Mouse (Mus musculus): ENCODE measurements around the gene B3galt2. TPM values are rescaled to one million over a fixed set of nuclear protein-coding genes. Genes with fewer than 3 reads are reported as not detected.
"Not testable (repeated sequence)": the region's sequence is repeated elsewhere in the genome, so short reads cannot be mapped to it uniquely, and the experiment has no call there.

B3galt2 gene
- polyA plus RNA-seq, 1 experiment from 2014 or later = 0.77 TPM

DNA sequence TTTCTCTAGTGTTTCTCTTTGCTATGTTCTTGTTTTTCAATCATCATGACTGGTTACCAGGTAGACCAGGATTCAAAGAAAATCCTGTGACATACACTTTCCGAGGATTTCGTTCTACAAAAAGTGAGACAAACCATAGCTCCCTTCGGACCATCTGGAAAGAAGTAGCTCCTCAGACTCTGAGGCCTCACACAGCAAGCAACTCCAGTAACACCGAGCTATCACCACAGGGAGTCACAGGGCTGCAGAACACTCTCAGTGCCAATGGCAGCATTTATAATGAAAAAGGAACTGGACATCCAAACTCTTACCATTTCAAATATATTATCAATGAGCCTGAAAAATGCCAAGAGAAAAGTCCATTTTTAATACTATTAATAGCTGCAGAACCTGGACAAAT, 5.8 kb downstream of the B3galt2 start:
- H3K4me2 ChIP-seq = no peak overlapping the region
- ATAC-seq (ENCODE audit: insufficient number of reproducible peaks, low FRiP score, low TSS enrichment, low read depth) = no peak
- no peak overlapping the region for H3K4me3 ChIP-seq
- H3K27ac ChIP-seq = no peak overlapping the region
- H3K36me3 ChIP-seq = peaks cover 7% of the 10 kb centered on the region; the same call in 1 of the 2 replicates
- no peaks in the 10 kb centered on the region for H3K9me3 ChIP-seq
- no peaks in the 10 kb centered on the region for H3K27me3 ChIP-seq
- WGBS = 79% methylated on average over 4 of the region's 4 CpGs
- no peak overlapping the region for H3K9ac ChIP-seq
- no peaks in the 10 kb centered on the region for H3K4me1 ChIP-seq

DNA sequence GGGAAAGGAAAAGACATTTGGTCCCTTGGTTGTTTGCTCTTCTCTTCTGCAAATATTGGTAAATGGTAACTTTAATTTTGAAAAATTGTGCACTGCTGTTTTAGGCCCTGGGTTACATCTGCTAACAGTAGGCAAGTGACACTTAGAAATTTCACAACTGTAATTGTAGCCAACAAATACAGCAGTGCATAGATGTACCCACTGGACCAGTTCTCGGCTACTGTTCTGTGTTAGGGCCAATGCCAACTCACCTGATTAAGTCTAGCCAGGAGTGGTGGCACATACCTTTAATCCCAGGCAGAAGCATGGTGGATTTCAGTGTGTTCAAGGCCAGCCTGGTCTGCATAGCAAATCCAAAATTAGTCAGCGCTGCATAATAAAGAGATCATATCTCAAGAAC, 9.9 kb downstream of the B3galt2 start:
- no peak for ATAC-seq (ENCODE audit: insufficient number of reproducible peaks, low FRiP score, low TSS enrichment, low read depth)
- Histone ChIP-seq H3K9ac (no peak overlapping the region), H3K4me2 (no peak overlapping the region), H3K4me1 (no peaks in the 10 kb centered on the region), H3K9me3 (no peaks in the 10 kb centered on the region), H3K36me3 (peaks cover 7% of the 10 kb centered on the region; the same call in 1 of the 2 replicates), H3K4me3 (no peak overlapping the region), H3K27me3 (no peaks in the 10 kb centered on the region), H3K27ac (no peak overlapping the region)
- WGBS = 84% methylated on average over 2 of the region's 2 CpGs

DNA sequence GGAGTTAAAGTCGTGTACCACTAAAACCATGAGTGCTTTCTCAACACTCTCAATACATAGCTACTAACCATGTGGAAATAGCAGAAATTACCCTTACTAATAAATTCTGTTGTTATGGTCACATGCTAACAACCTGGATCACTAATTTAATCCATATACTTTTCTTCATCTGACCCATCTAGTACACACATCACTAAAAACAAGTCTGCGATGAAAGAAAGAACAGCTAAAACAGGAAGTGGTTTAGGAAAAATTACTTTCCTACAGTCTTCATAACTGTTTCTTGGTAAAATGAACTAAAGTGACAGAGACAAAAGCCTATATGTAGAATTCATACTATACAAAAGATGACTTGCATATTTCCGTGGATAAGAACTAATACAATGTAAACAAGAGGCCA, 13.2 kb downstream of the B3galt2 start:
- ATAC-seq (ENCODE audit: insufficient number of reproducible peaks, low FRiP score, low TSS enrichment, low read depth) = no peak
- Histone ChIP-seq H3K36me3 (peaks cover 7% of the 10 kb centered on the region; the same call in 1 of the 2 replicates), H3K4me2 (no peak overlapping the region), H3K27me3 (no peaks in the 10 kb centered on the region), H3K4me1 (no peaks in the 10 kb centered on the region), H3K9ac (no peak overlapping the region), H3K27ac (no peak overlapping the region), H3K9me3 (no peaks in the 10 kb centered on the region), H3K4me3 (no peak overlapping the region)
- WGBS = 86% methylated on average over 3 of the region's 3 CpGs

DNA sequence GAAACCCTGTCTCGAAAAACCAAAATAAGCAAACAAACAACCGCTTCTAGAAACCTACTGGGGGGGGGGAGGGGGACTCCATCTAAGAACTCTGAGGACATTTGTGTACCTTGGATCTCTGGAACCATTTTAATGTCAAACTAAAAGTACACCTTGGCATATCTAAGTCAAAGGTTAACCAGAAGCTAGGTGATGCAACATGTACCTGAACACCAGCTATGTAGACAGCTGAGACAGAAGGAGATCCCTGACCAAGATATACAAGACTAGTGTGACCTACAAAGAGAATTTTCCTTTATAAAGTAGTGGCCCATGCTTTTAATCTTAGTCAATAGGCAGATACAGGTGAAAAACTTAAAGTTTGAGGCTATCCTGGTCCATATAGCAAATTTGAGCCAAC, 22.7 kb downstream of the B3galt2 start:
- no peak overlapping the region for H3K9ac ChIP-seq
- no peak overlapping the region for H3K4me3 ChIP-seq
- peaks cover 25% of the 10 kb centered on the region for H3K36me3 ChIP-seq
- 93% methylated on average over 2 of the region's 2 CpGs for WGBS
- H3K27me3 ChIP-seq = no peaks in the 10 kb centered on the region
- H3K9me3 ChIP-seq = no peaks in the 10 kb centered on the region
- H3K4me1 ChIP-seq = no peaks in the 10 kb centered on the region
- ATAC-seq (ENCODE audit: insufficient number of reproducible peaks, low FRiP score, low TSS enrichment, low read depth) = no peak
- H3K4me2 ChIP-seq = no peak overlapping the region
- H3K27ac ChIP-seq = no peak overlapping the region

DNA sequence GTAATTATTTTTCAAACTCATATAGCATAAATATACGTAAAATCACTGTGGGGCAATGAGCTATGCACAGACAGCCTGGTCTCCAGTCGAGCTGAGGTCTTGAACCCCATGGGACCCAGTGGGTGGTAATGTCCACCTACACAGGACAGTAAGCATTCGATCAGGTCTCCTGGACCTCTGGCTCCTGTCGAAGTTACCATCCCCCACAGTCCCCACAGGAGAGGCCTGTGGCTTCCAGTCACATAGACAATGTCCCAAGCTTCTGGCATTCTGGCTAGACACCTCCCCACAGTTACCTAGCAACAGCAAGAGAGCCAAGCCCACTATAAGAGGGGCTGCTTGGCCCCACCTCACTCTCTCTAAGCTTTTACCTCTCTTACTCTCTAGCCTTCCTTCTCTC, 24.3 kb downstream of the B3galt2 start:
- peaks cover 27% of the 10 kb centered on the region for H3K36me3 ChIP-seq
- not testable (repeated sequence) for ATAC-seq (ENCODE audit: insufficient number of reproducible peaks, low FRiP score, low TSS enrichment, low read depth)

DNA sequence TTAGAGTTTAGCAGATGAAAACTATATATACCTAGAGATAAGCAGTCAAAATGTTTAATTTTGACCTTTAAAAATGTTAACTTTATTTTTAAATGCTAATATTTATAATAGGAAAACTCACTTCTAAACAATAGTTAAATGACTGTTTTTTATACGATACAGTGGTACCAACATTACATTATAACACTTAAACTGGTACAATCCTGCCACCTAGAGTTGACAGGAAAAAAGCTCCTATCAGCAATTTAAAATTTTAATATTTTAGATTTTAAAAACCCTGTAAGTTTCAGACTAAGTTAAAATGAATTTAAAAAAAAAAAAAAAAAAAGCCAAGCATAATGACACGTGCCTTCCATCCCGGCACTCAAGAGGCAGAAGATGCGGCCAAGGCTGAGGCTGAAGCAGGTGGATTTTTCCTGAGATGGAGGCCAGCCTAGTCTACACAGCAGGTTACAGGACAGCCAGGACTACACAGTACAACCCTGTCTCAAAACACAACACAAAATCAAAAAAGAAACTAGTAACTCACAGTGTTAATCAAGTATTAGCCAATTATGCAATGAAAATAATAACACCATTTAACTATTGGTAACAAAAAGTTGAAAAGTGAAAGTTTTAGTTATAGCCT, 35.4 kb downstream of the B3galt2 start:
- no peak overlapping the region for H3K9ac ChIP-seq
- ATAC-seq (ENCODE audit: insufficient number of reproducible peaks, low FRiP score, low TSS enrichment, low read depth) = no peak
- no peak overlapping the region for H3K4me2 ChIP-seq
- H3K27ac ChIP-seq = no peak overlapping the region
- no peaks in the 10 kb centered on the region for H3K9me3 ChIP-seq
- WGBS = 91% methylated on average over 4 of the region's 4 CpGs
- no peaks in the 10 kb centered on the region for H3K4me1 ChIP-seq
- no peaks in the 10 kb centered on the region for H3K27me3 ChIP-seq
- no peak overlapping the region for H3K4me3 ChIP-seq
- peaks cover 36% of the 10 kb centered on the region for H3K36me3 ChIP-seq

More for the DNA sequence above, 24.3 kb downstream of the B3galt2 start:
- H3K27ac ChIP-seq, H3K9me3 ChIP-seq, H3K9ac ChIP-seq, H3K4me1 ChIP-seq, H3K27me3 ChIP-seq, H3K4me3 ChIP-seq, H3K4me2 ChIP-seq: not testable (repeated sequence)
- 93% methylated on average over 4 of the region's 4 CpGs for WGBS

DNA sequence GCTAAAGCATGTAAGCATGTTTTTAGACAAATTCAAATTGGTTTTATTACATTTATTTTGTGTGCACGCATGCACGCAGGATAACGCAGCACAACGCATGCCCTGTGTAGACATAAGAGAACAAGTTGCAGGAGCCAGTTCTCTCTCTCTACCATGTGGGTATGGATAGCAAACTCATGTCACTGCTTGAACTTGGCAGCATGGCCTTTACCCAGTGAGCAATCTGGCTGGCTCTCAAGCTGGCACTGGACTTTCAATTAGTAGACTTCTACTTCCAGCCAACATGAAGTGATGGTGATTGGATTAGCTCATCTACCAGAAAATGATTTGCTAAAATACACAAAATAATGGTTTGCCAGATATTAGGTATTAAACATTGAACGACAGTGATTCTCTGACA, 40.6 kb downstream of the B3galt2 start:
- no peak for ATAC-seq (ENCODE audit: insufficient number of reproducible peaks, low FRiP score, low TSS enrichment, low read depth)
- H3K27ac ChIP-seq = no peak overlapping the region
- no peaks in the 10 kb centered on the region for H3K4me1 ChIP-seq
- no peak overlapping the region for H3K4me2 ChIP-seq
- no peak overlapping the region for H3K4me3 ChIP-seq
- H3K27me3 ChIP-seq = no peaks in the 10 kb centered on the region
- 94% methylated on average over 5 of the region's 5 CpGs for WGBS
- H3K36me3 ChIP-seq = peaks cover 35% of the 10 kb centered on the region
- no peaks in the 10 kb centered on the region for H3K9me3 ChIP-seq
- H3K9ac ChIP-seq = no peak overlapping the region

DNA sequence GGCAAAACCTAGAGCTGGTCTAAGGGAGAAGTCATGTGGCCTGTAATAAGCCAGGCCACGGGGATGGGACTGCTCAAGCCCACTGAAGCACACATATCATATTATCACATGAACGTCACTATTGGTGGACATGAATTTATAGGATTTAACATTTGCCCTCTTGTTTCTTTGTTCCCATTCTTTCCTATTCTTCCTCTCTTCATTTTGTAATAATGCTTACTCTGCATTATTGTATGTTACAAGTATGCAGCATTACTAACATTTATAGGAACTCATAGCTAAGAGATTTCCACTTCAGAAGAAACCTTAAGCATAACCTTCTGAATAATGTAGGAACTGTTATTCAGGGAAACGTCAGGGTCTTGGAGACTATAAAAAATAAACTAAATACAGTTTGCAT, 44.4 kb downstream of the B3galt2 start:
- Histone ChIP-seq H3K27me3 (no peaks in the 10 kb centered on the region), H3K9ac (no peak overlapping the region), H3K9me3 (no peaks in the 10 kb centered on the region), H3K4me3 (no peak overlapping the region), H3K36me3 (peaks cover 32% of the 10 kb centered on the region), H3K27ac (no peak overlapping the region), H3K4me1 (no peaks in the 10 kb centered on the region), H3K4me2 (no peak overlapping the region)
- 89% methylated on average over 3 of the region's 3 CpGs for WGBS
- no peak for ATAC-seq (ENCODE audit: insufficient number of reproducible peaks, low FRiP score, low TSS enrichment, low read depth)

DNA sequence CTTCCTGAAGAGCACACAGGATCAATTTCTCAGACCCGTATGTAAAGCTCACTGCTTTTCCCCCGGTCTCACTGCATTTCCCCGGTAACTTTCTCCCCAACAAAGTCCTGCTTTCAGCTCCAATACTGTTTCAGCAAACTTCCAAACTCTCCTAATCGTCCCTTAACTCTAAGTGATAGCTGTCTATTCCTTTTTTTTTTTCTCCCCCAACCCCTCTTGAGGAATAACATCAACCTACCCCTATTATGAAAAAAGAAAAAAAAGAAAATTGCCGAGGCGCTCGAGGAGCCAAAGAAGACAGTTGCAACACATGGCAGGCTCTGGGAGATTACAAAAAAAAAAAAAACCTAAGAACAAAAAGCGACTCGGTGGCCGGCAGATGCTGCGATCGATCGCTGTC, 61.3 kb downstream of the B3galt2 start:
- WGBS = under 1% methylated on average over 13 of the region's 13 CpGs
- Histone ChIP-seq H3K4me1 (no peaks in the 10 kb centered on the region), H3K4me2 (peak overlapping the region; percentile 53), H3K27ac (peak overlapping the region; percentile 95), H3K36me3 (peaks cover 12% of the 10 kb centered on the region), H3K4me3 (peak overlapping the region; percentile 85), H3K9ac (peak overlapping the region; percentile 89), H3K9me3 (no peaks in the 10 kb centered on the region), H3K27me3 (no peaks in the 10 kb centered on the region)
- ATAC-seq (ENCODE audit: insufficient number of reproducible peaks, low FRiP score, low TSS enrichment, low read depth) = no peak

DNA sequence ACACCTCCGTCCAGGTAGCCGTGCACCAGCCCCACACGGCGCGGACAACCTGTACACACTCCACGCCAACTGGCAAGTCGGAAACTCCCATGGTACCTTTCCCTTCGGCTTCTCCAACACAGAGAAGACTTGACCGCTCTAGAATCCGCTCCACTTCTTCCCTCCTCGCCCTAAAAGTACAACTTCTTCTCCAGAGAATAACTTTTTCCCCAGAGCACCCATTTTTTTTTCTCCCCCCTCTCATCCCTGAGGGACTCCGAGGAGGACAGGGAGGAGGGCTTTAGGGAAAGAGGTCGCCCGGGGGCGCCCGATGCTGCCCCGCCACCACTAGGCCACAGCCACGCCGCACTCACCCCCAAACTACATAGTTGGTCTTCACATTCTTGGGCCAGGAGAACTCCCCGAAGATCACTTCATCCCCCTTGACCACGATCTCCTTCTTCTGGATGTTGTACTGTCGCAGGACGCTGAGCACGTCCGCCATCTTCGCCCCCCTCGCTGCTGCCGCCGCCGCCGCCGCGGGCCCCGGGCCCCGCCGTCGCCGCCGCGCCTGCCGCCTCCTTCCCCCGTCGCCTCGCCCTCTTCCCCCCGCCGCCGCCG, 61.8 kb downstream of the B3galt2 start:
- peak overlapping the region; percentile 89 for H3K9ac ChIP-seq
- H3K4me3 ChIP-seq = peak overlapping the region; percentile 85
- no peaks in the 10 kb centered on the region for H3K4me1 ChIP-seq
- no peaks in the 10 kb centered on the region for H3K27me3 ChIP-seq
- peak overlapping the region; percentile 53 for H3K4me2 ChIP-seq
- peak overlapping the region; percentile 95 for H3K27ac ChIP-seq
- no peaks in the 10 kb centered on the region for H3K9me3 ChIP-seq
- peaks cover 8% of the 10 kb centered on the region for H3K36me3 ChIP-seq
- under 1% methylated on average over 47 of the region's 48 CpGs for WGBS
- peak; percentile 62 for ATAC-seq (ENCODE audit: insufficient number of reproducible peaks, low FRiP score, low TSS enrichment, low read depth)

DNA sequence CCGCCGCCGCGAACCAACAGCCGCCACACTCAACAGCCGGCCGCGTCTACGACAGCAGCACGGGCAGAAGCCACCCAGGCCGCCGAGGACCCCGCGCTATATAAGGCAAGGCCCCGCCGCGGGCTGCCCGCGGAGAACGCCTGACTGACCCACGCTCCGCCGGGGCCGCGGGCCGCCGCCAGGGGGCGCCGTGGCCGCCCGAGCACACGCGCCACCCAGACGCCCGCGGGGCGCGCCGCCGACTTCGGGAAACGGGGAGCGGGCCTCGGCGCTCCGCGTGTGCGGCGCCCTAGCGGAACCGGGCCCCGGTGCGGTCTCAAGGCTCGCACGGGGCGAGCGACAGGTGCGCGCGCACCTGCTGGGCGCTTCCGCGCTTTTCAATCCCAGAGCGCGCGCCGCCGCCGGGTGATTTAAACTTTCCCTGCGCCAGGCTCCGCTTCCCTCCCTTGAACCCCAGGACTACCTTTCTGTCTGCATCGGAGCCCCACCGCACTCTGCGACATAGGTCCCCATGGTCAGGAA, 62.3 kb downstream of the B3galt2 start, which contains the start of gene Cdc73:
Cdc73 (minus strand) TSS at position 153 of the 522 bp plus-strand sequence.
- under 1% methylated on average over 60 of the region's 74 CpGs for WGBS
- ATAC-seq (ENCODE audit: insufficient number of reproducible peaks, low FRiP score, low TSS enrichment, low read depth) = peak; percentile 99
- H3K27ac ChIP-seq = peak within 1 kb of the TSS; percentile 95
- peak within 1 kb of the TSS; percentile 89 for H3K9ac ChIP-seq
- H3K27me3 ChIP-seq = no peaks in the 10 kb centered on the region
- peaks cover 7% of the 10 kb centered on the region for H3K36me3 ChIP-seq
- H3K4me1 ChIP-seq = no peaks in the 10 kb centered on the region
- H3K9me3 ChIP-seq = no peaks in the 10 kb centered on the region
- peak within 1 kb of the TSS; percentile 69 for H3K4me2 ChIP-seq
- H3K4me3 ChIP-seq = peak within 1 kb of the TSS; percentile 85

Data from limb, embryonic 15.5 days (tissue).